Mouse (Mus musculus) limb, embryonic 12.5 days (tissue): ENCODE measurements around the gene Lrguk. TPM values are rescaled to one million over a fixed set of nuclear protein-coding genes. Genes with fewer than 3 reads are reported as not detected.

Experiments used
- ATAC-seq: fragments of 200-750 bp; cut with Nextera tagmentation; 2 replicates; pipeline ENCODE4 v1.8.0; 2017; ENCODE audit warnings: low read depth, moderate TSS enrichment; ENCODE audit not compliant: insufficient number of reproducible peaks, insufficient read depth, low FRiP score, low TSS enrichment
- H3K27ac ChIP-seq: fragments of 300-500 bp; sonication (generic); 2 replicates; pipeline ENCODE4 v1.5.1; 2016; ENCODE audit warnings: mild to moderate bottlenecking, moderate library complexity
- H3K27me3 ChIP-seq: fragments of 300-500 bp; sonication (generic); 2 replicates; pipeline ENCODE4 v1.6.1; 2016; ENCODE audit warnings: mild to moderate bottlenecking, moderate library complexity
- H3K36me3 ChIP-seq: fragments of 300-500 bp; sonication (generic); 2 replicates; pipeline ENCODE4 v1.6.1; 2016; ENCODE audit warnings: mild to moderate bottlenecking, moderate library complexity
- H3K4me1 ChIP-seq: fragments of 300-500 bp; sonication (generic); replicated peaks from 2 replicates; pipeline ENCODE4 v1.6.1; 2016
- H3K4me2 ChIP-seq: fragments of 300-500 bp; sonication (generic); 2 replicates; pipeline ENCODE4 v1.6.1; 2016; ENCODE audit warnings: mild to moderate bottlenecking, moderate library complexity
- H3K4me3 ChIP-seq: fragments of 300-500 bp; sonication (generic); replicated peaks from 2 replicates; pipeline ENCODE4 v1.5.1; 2016; ENCODE audit warnings: mild to moderate bottlenecking
- H3K9ac ChIP-seq: fragments of 300-500 bp; sonication (generic); replicated peaks from 2 replicates; pipeline ENCODE4 v1.6.1; 2016; ENCODE audit warnings: mild to moderate bottlenecking, moderate library complexity
- H3K9me3 ChIP-seq: fragments of 300-500 bp; sonication (generic); 2 replicates; pipeline ENCODE4 v1.6.1; 2016; ENCODE audit warnings: mild to moderate bottlenecking, moderate library complexity
- WGBS: fragments of 180-500 bp; shearing (Covaris S2); methylation state at CpG from one replicate; pipeline ENCODE4 v1.1.7; 2016; 5-methylcytosine and 5-hydroxymethylcytosine counted together
- polyA plus RNA-seq: library from polyadenylated mRNA; unstranded; fragments of >200 nt; fragmentation: Nextera tagmentation; extraction: Ambion mirVana; gene quantifications from 2 replicates; pipeline ENCODE4 v1.2.1, GENCODE M21; 2016

Gene Lrguk
- polyA plus RNA-seq, 1 experiment from 2014 or later: 1.1 TPM

DNA sequence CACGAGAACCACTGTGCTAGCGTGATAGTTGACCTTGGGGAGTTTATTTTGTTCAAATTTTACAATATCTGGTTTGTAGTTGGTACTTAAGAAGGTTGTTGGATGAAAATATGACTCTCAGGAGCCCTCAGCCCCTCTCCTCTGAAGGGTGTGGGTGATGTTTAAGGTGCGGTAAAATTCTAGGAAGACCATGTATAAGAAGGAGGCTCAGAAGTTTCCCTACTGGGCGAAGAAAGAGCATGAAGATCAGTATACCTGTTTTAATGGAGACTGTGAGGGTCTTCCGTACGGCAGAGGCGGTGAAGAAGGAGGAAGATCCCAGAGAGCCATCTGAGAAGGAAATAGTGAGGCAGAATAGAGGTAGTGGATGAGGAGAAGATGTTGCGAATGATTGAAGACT lies 38.0 kb downstream of the Lrguk start:
- WGBS: 93% methylated on average over 8 of the region's 8 CpGs
- no peak for ATAC-seq

DNA sequence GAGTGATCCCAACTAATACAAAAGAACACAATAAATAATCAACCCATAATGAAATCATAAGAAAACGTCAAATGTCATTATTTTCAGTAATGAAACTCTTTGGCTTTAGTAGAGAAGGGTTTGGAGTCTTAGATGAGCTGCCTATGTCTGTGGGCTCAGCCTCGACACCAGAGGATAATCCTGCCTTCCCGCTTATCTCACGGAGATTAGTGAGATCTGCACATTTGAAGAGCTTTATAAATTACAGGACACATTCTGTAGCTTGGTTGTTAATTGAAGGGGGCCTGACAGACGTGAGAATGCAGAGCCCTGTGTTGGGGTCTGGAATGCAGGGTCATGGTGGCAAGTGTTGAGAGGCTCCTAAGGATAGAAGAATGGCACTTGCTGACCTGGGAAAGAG lies 42.7 kb downstream of the Lrguk start:
- WGBS: 52% methylated on average over 5 of the region's 5 CpGs

More for the DNA sequence above, 38.0 kb downstream of the Lrguk start:
- H3K27ac ChIP-seq: no peak overlapping the region
- no peaks in the 10 kb centered on the region for H3K4me1 ChIP-seq
- no peak overlapping the region for H3K4me3 ChIP-seq
- H3K9me3 ChIP-seq: no peaks in the 10 kb centered on the region
- no peaks in the 10 kb centered on the region for H3K36me3 ChIP-seq
- H3K9ac ChIP-seq: no peak overlapping the region
- no peaks in the 10 kb centered on the region for H3K27me3 ChIP-seq
- no peak overlapping the region for H3K4me2 ChIP-seq

DNA sequence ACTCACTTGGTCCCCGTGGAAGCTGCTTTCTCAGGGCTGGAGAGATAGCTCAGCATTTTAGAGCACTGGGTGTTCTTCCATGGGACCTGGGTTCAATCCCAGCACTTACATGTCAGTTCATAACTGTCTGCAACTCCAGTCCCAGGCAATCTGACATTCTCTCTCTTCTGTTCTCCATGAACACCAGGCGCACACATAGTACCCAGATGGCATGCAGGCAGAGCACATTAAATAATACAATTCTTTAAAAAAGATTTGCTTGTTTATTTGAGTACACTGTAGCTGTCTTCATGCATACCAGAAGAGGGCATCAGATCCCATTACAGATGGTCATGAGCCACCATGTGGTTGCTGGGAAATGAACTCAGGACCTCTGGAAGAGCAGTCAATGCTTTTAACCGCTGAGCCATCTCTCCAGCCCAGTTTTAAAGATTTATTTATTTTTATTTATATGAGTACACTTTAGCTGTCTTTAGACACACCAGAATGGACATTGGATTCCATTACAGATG lies 44.7 kb downstream of the Lrguk start:
- H3K4me1 ChIP-seq: no peaks in the 10 kb centered on the region
- no peak overlapping the region for H3K9ac ChIP-seq
- H3K27me3 ChIP-seq: no peaks in the 10 kb centered on the region
- ATAC-seq: no peak
- H3K27ac ChIP-seq: no peak overlapping the region
- no peaks in the 10 kb centered on the region for H3K9me3 ChIP-seq
- H3K36me3 ChIP-seq: no peaks in the 10 kb centered on the region
- H3K4me3 ChIP-seq: no peak overlapping the region
- 86% methylated on average over 3 of the region's 3 CpGs for WGBS
- H3K4me2 ChIP-seq: no peak overlapping the region

More for the DNA sequence above, 42.7 kb downstream of the Lrguk start:
- no peaks in the 10 kb centered on the region for H3K27me3 ChIP-seq
- H3K4me3 ChIP-seq: no peak overlapping the region
- H3K27ac ChIP-seq: no peak overlapping the region
- no peak for ATAC-seq
- H3K9me3 ChIP-seq: no peaks in the 10 kb centered on the region
- no peak overlapping the region for H3K4me2 ChIP-seq
- H3K9ac ChIP-seq: no peak overlapping the region
- H3K4me1 ChIP-seq: no peaks in the 10 kb centered on the region
- H3K36me3 ChIP-seq: no peaks in the 10 kb centered on the region

- WGBS: 73% methylated on average over 11 of the region's 11 CpGs
- H3K4me2 ChIP-seq: no peak overlapping the region
Measured at GRCm38 (mm10) chr6:34075520-34075919, 46.3 kb downstream of the Lrguk start.

DNA sequence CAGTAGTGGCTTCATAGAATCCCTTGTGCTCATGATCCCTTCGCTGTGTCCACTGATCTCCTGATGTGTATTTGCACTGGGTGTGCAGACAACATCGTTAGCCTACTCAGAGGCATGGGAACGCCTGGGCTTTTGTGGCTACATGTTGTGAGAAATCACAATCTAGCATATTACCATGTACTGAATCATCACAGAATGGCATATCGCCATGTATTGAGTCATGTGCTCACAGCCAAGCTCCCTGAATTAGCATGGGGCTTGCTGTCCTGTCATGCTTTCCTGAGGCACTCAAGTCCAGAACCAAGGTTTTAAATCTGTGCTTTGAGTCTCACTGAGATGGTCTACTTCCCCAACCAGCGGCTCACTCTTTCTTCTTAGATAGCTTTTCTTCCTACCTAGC lies 54.2 kb downstream of the Lrguk start:
- Histone ChIP-seq H3K4me3 (no peak overlapping the region), H3K4me1 (no peaks in the 10 kb centered on the region), H3K4me2 (no peak overlapping the region), H3K9ac (no peak overlapping the region), H3K27ac (no peak overlapping the region), H3K27me3 (peaks cover 3% of the 10 kb centered on the region; the same call in 1 of the 2 replicates), H3K36me3 (no peaks in the 10 kb centered on the region), H3K9me3 (no peaks in the 10 kb centered on the region)
- 92% methylated on average over 5 of the region's 5 CpGs for WGBS
- no peak for ATAC-seq

More at GRCm38 (mm10) chr6:34075520-34075919, 46.3 kb downstream of the Lrguk start:
- no peak for ATAC-seq
- Histone ChIP-seq H3K9me3 (no peaks in the 10 kb centered on the region), H3K27me3 (no peaks in the 10 kb centered on the region), H3K9ac (no peak overlapping the region), H3K4me3 (no peak overlapping the region), H3K4me1 (no peaks in the 10 kb centered on the region), H3K27ac (no peak overlapping the region), H3K36me3 (no peaks in the 10 kb centered on the region)

- no peak overlapping the region for H3K4me2 ChIP-seq
- no peaks in the 10 kb centered on the region for H3K9me3 ChIP-seq
- no peak for ATAC-seq
- H3K27ac ChIP-seq: no peak overlapping the region
- 94% methylated on average over 4 of the region's 4 CpGs for WGBS
- no peaks in the 10 kb centered on the region; the same call in 1 of the 2 replicates for H3K27me3 ChIP-seq
- H3K4me3 ChIP-seq: no peak overlapping the region
- H3K4me1 ChIP-seq: no peaks in the 10 kb centered on the region
- no peak overlapping the region for H3K9ac ChIP-seq
- no peaks in the 10 kb centered on the region for H3K36me3 ChIP-seq
Measured at GRCm38 (mm10) chr6:34087701-34088100, 58.5 kb downstream of the Lrguk start.

- H3K27me3 ChIP-seq: no peaks in the 10 kb centered on the region; the same call in 1 of the 2 replicates
- no peaks in the 10 kb centered on the region for H3K9me3 ChIP-seq
- H3K4me2 ChIP-seq: no peak overlapping the region
- no peak overlapping the region for H3K27ac ChIP-seq
- H3K4me1 ChIP-seq: no peaks in the 10 kb centered on the region
- ATAC-seq: no peak
- no peaks in the 10 kb centered on the region for H3K36me3 ChIP-seq
- no peak overlapping the region for H3K4me3 ChIP-seq
- no peak overlapping the region for H3K9ac ChIP-seq
- WGBS: 71% methylated on average over 3 of the region's 3 CpGs
Measured at GRCm38 (mm10) chr6:34088986-34089385, 59.7 kb downstream of the Lrguk start.

- no peak for ATAC-seq
- Histone ChIP-seq H3K36me3 (no peaks in the 10 kb centered on the region), H3K9ac (no peak overlapping the region), H3K9me3 (no peaks in the 10 kb centered on the region), H3K27me3 (no peaks in the 10 kb centered on the region; the same call in 1 of the 2 replicates), H3K27ac (no peak overlapping the region), H3K4me2 (no peak overlapping the region), H3K4me3 (no peak overlapping the region), H3K4me1 (no peaks in the 10 kb centered on the region)
- WGBS: 65% methylated on average over 3 of the region's 3 CpGs
Measured at GRCm38 (mm10) chr6:34091537-34091936, 62.3 kb downstream of the Lrguk start.

DNA sequence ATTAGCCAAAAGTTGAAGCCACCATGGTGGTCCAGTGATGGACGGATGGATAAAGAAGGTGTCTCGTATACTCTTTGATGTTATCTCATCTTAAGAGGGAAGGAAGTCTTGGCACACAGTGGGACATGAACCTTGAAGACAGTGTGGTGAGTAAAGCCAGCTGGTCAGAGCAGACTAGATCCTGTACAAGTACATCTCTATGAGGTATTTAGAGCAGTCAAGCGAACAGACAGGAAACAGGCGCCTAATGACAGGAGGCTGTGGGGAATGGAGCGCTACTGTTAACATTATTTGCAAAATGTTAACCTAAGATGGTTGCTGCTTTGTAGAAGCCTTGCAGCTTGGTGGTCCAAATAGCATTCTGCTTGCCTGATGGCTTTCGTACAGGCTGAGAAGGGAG lies 67.0 kb downstream of the Lrguk start:
- peaks cover 18% of the 10 kb centered on the region for H3K27me3 ChIP-seq
- no peak overlapping the region for H3K27ac ChIP-seq
- no peaks in the 10 kb centered on the region for H3K4me1 ChIP-seq
- 91% methylated on average over 6 of the region's 6 CpGs for WGBS
- H3K4me2 ChIP-seq: no peak overlapping the region
- H3K9ac ChIP-seq: no peak overlapping the region
- H3K36me3 ChIP-seq: no peaks in the 10 kb centered on the region
- 0 out of 2 replicates have a peak, but pooled peaks cover 4% of the 10 kb centered on the region for H3K9me3 ChIP-seq
- H3K4me3 ChIP-seq: no peak overlapping the region
- ATAC-seq: no peak

DNA sequence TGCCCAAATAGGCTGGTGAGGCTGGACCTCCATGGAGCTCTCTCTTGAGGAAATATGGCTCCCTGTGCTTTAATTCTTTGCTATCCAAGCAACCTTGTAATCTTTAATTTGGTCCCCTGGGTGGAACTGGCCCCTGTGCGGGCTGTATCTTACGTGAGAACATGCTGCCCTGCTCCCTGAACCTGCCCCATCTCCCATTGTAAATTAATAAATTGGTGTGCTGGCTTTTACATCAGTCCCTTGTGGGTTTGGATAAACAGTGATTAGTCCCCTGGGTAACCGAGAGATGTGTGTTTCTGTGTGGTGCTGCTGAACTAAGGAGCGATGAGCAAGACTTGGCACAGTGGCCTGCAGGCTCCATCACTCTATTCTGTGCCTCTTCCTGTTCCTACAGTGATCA lies 67.7 kb downstream of the Lrguk start:
- Histone ChIP-seq H3K4me3 (no peak overlapping the region), H3K36me3 (no peaks in the 10 kb centered on the region), H3K9me3 (0 out of 2 replicates have a peak, but pooled peaks cover 4% of the 10 kb centered on the region), H3K27ac (no peak overlapping the region), H3K4me2 (no peak overlapping the region), H3K4me1 (no peaks in the 10 kb centered on the region), H3K27me3 (peaks cover 25% of the 10 kb centered on the region), H3K9ac (no peak overlapping the region)
- ATAC-seq: no peak
- 76% methylated on average over 4 of the region's 4 CpGs for WGBS

DNA sequence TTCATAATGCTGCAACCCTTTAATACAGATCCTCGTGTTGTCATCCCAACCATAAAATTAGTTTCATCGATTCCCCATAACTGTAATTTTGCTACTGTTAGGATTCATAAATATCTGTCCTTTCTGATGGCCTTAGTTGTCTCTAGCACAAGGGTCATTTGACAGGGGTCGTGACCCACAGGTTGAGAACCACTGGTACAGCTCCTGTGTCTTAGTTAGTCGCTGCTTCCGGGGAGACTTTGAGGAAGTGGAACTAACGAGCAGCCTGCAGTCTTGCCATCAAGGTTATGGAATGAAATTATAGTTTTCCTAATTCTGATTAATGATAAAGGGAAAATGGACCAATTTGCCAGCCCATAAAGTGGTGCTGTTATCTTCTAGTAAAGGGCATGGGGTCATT lies 70.5 kb downstream of the Lrguk start:
- Histone ChIP-seq H3K27me3 (peaks cover 53% of the 10 kb centered on the region), H3K9me3 (0 out of 2 replicates have a peak, but pooled peaks cover 4% of the 10 kb centered on the region), H3K4me1 (no peaks in the 10 kb centered on the region; the same call in 1 of the 2 replicates), H3K27ac (no peak overlapping the region), H3K9ac (no peak overlapping the region), H3K4me2 (no peak overlapping the region), H3K4me3 (no peak overlapping the region), H3K36me3 (no peaks in the 10 kb centered on the region)
- ATAC-seq: no peak
- 70% methylated on average over 6 of the region's 6 CpGs for WGBS
